Mouse (Mus musculus) olfactory bulb, adult 2 months (tissue): Measurements from ENCODE around the gene Ssh3. TPM values are rescaled to one million over a fixed set of nuclear protein-coding genes. Genes with fewer than 3 reads are reported as not detected.
A peak's percentile ranks its signal among the peaks of the same experiment; 100 is the strongest.

ENCODE experiments used
- H3K27ac ChIP-seq: fragments of 200-500 bp; 2 replicates; pipeline ENCODE4 v1.5.1; 2012; ENCODE audit warnings: low read depth, low read length; ENCODE audit not compliant: insufficient read depth
- H3K4me1 ChIP-seq: fragments of 200-500 bp; 2 replicates; pipeline ENCODE4 v1.6.1; 2012; ENCODE audit warnings: low read length; ENCODE audit not compliant: control insufficient read depth, insufficient read depth
- H3K4me3 ChIP-seq: fragments of 200-500 bp; 2 replicates; pipeline ENCODE4 v1.5.1; 2012; ENCODE audit warnings: mild to moderate bottlenecking, low read depth, low read length, moderate library complexity; ENCODE audit not compliant: insufficient read depth
- CTCF ChIP-seq: fragments of 200-500 bp; IDR thresholded peaks from 2 replicates; pipeline ENCODE4 v1.5.1; 2012; ENCODE audit warnings: low read depth, mild to moderate bottlenecking, low read length, moderate library complexity; ENCODE audit not compliant: insufficient read depth
- POLR2A ChIP-seq: fragments of 200-500 bp; IDR thresholded peaks from 2 replicates; pipeline ENCODE4 v1.6.1; 2012; ENCODE audit warnings: mild to moderate bottlenecking, low read depth, low read length, moderate library complexity; ENCODE audit not compliant: insufficient read depth
- WGBS: fragments of 180-500 bp; shearing (Covaris S2); methylation state at CpG from one replicate; pipeline ENCODE4 v1.1.7; 2018; 5-methylcytosine and 5-hydroxymethylcytosine counted together
- polyA plus RNA-seq: library from polyadenylated mRNA; stranded (reverse); fragments of >200 nt; gene quantifications from 2 replicates; pipeline ENCODE4 v1.2.4, GENCODE M21; 2012; ENCODE audit warnings: low replicate concordance; ENCODE audit not compliant: missing spikeins, insufficient read depth, insufficient read length

Ssh3 gene
- polyA plus RNA-seq, 1 experiment, result not detected

GRCm38 (mm10) chr19:4234548-4234947 is 34.4 kb downstream of the Ssh3 start:
- peaks cover 18% of the 10 kb centered on the region for H3K4me1 ChIP-seq
- 83% methylated on average over 4 of the region's 4 CpGs for WGBS
- no peak overlapping the region for H3K27ac ChIP-seq
- H3K4me3 ChIP-seq, result no peak overlapping the region
- TF ChIP-seq POLR2A, result no peak
- TF ChIP-seq CTCF, result no peak

DNA sequence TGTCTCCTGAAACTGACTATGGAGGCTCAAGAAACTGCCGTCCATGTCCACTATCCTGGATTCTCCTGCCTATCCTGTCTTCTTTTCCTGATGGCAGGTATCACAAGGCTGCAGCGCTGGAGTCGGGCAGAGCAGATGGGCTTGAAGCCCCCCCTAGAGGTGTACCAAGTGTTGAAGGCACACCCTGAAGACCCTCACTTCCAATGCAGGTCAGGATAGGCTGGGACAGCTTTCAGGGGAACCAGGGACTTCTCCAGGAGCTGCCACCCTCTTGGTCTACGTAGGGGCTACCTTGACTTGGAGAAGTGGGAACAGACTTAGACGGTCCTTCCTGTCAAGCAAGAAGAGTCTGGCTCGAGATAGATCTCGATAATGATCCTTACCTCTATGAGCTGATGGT is 36.3 kb downstream of the Ssh3 start:
- peaks cover 18% of the 10 kb centered on the region for H3K4me1 ChIP-seq
- TF ChIP-seq CTCF (no peak), POLR2A (no peak)
- peak overlapping the region; percentile 92 for H3K27ac ChIP-seq
- H3K4me3 ChIP-seq, result no peak overlapping the region
- WGBS, result 83% methylated on average over 7 of the region's 7 CpGs

GRCm38 (mm10) chr19:4232186-4232572 is 36.8 kb downstream of the Ssh3 start:
- WGBS, result 0% methylated on average over 2 of the region's 2 CpGs
- peaks cover 18% of the 10 kb centered on the region for H3K4me1 ChIP-seq
- TF ChIP-seq CTCF (no peak), POLR2A (no peak; the same call in 1 of the 2 replicates)
- peak overlapping the region; percentile 59 for H3K4me3 ChIP-seq
- H3K27ac ChIP-seq, result peak overlapping the region; percentile 92

DNA sequence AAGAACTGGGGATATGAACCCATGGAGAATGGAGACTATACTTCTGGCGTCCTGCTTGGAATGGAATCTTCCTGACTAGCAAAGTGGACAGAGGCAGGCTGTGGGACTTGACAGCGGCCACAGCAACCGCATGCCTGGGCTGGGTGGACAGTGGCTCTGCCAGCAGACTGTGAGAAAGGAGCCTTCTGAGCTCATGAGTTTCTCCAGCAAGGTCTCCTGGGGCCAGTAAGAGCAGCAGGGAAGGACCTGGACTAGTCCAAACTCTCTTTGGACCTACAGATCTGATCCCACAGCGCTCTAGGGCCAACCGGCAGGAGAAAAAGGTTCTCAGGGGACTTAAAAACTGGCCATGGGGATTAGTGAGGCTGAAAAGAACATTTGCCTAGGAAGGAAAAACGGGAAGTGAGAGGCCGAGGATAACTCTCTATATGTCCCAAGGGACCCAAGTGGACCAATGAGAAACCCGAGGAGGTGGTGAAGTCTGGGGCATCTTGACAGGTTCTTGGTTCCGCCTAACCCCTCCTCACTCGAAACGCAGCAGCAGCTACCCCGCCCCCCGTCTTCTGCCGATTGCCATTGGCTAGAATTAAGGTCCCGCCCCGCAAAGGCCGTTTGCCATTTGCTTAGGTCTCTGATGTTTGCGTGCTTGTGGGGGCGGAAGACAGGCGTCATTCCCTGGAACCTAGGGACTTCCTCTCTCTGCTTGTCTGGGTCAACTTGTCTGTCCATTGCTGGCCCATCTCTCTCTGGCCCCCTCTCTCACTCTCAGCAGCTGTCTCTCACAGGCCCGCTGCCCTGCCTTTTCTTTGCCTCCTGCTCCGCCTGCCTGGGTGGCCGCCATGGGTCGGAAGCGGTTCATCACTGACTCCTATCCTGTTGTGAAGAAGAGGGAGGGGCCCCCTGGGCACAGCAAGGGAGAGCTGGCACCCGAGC is 37.5 kb downstream of the Ssh3 start, which contains the start of gene Pold4:
TSS of gene Pold4 (plus strand) at position 647 of the 933 bp plus-strand sequence.
- Histone ChIP-seq H3K27ac (peak within 1 kb of the TSS; percentile 92), H3K4me3 (peak within 1 kb of the TSS; percentile 59), H3K4me1 (peaks cover 18% of the 10 kb centered on the region)
- TF ChIP-seq POLR2A (peak; percentile 71), CTCF (no peak)
- 8% methylated on average over 26 of the region's 26 CpGs for WGBS

- TF ChIP-seq CTCF (no peak), POLR2A (no peak)
- Histone ChIP-seq H3K27ac (0 out of 2 replicates have a peak overlapping the region, but pooled peaks have one; percentile 1), H3K4me1 (peaks cover 18% of the 10 kb centered on the region), H3K4me3 (no peak overlapping the region)
- 44% methylated on average over 8 of the region's 8 CpGs for WGBS
Measured at GRCm38 (mm10) chr19:4230415-4230814, 38.6 kb downstream of the Ssh3 start.

DNA sequence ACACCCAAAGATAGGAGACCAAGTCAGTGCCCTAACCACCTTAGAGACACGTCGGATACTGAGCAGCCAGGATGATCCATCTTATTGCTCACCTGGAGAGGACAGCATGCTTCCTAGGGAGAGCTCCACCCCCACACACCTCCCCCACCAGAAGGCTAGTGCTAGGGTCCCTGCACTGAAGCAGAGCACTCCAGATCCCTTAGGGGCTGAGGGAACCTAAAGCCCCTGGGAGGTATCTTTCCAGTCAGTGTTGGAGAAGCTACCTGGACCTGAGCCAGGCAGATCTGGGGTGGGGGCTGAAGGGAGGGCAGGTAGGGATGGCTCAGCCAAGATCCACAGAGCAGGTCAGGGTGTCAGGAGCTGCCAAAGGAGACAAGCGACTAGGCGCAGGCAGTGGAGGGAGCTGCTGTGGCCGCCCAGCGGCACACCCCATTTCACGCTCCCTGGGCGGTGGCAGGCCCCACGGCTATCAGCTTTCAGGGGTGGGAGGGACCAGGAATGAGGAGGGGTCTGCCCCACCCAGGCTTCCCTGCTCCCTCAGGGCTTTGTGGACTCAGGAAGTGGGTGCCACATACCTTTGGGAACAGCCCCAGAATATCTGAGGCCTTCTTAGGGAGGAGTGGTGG is 39.4 kb downstream of the Ssh3 start:
- WGBS, result 61% methylated on average over 9 of the region's 9 CpGs
- H3K4me3 ChIP-seq, result no peak overlapping the region
- no peak overlapping the region for H3K27ac ChIP-seq

GRCm38 (mm10) chr19:4228891-4229290 is 40.1 kb downstream of the Ssh3 start:
- 77% methylated on average over 4 of the region's 4 CpGs for WGBS
- Histone ChIP-seq H3K27ac (no peak overlapping the region), H3K4me1 (peaks cover 18% of the 10 kb centered on the region), H3K4me3 (no peak overlapping the region)
- TF ChIP-seq CTCF (no peak), POLR2A (no peak)

More for the DNA sequence above, 39.4 kb downstream of the Ssh3 start:
- peaks cover 18% of the 10 kb centered on the region for H3K4me1 ChIP-seq
- no peak for TF ChIP-seq POLR2A
- TF ChIP-seq CTCF, result no peak

- H3K27ac ChIP-seq, result no peak overlapping the region
- TF ChIP-seq CTCF (no peak), POLR2A (no peak)
- 21% methylated on average over 8 of the region's 8 CpGs for WGBS
- H3K4me3 ChIP-seq, result no peak overlapping the region
- H3K4me1 ChIP-seq, result peaks cover 18% of the 10 kb centered on the region
Measured at GRCm38 (mm10) chr19:4227894-4228678, 40.9 kb downstream of the Ssh3 start.
